Mouse (Mus musculus): ENCODE data around the gene Tmem256.

Gene Tmem256

DNA sequence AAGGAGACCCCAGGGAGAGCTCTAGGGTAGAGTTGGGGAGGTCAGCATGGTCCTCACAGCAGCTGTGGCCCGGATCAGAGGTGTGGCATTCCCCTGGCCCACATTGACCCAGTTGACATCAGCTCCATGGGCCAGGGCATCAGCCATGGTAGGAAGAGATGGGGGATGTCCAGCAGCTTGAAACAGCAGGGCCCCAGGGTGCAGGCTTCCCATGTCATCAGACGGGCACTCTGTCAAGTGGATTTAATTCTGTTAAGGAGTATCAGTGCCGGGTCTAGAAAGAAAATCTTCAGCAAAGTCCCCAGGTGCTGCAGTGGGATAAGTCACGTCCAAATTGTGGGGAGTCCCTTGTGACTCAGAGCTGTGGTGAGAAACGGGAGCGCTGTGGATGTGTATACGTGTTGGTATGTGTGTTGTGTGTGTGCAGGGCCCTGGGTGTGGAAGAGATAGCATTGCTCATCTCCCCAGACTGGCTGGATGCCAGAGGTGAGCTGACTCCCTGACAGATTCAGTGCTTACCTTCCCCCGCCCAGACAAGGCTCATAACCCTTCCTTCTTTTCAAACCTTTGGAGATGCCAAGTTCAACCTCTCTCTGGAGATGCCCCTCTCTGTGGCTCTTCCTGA is 45.3 kb downstream of the Tmem256 start:
- DNase-seq (ENCODE audit: low spot score): no peak

DNA sequence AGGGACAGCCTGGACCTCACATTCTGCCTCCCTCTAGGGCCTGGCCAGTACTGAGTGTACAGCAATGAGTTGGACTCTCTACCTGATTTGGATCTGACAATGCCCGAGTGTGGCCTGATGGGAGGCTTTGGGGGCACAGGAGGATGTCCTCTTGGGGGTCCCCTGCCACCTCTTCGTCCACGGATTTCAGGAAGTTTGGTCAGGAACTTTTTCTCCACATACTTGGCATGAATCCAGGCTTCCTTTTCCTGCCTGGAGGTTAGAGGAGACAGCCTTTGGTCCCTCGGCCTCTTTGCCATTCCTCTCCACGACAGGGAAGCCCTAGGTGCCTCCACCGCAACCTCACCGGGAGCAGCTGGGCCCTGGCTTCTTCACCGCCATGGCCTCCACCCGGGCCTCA is 45.9 kb downstream of the Tmem256 start:
- DNase-seq (ENCODE audit: low spot score): no peak

DNA sequence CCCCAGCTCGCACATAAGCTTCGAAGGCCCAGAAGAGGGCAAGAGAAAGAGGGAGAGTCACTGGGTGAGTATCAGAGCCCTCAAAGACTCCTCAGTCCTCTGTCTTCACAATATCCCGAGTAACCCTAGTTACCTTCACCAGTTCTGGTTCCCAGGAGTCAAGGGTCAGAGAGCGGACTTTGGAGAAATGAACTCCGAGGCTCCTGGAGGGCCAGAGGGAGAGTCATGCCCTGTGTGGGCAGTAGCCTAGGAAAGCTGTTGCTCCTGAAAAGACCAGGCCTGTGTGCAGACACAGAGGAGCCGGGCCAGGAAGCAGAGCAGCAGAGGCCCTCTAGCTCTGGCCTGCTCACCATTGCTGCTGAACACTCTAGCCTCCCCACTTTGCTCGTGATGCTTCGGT is 46.3 kb downstream of the Tmem256 start:
- no peak for DNase-seq (ENCODE audit: low spot score)

DNA sequence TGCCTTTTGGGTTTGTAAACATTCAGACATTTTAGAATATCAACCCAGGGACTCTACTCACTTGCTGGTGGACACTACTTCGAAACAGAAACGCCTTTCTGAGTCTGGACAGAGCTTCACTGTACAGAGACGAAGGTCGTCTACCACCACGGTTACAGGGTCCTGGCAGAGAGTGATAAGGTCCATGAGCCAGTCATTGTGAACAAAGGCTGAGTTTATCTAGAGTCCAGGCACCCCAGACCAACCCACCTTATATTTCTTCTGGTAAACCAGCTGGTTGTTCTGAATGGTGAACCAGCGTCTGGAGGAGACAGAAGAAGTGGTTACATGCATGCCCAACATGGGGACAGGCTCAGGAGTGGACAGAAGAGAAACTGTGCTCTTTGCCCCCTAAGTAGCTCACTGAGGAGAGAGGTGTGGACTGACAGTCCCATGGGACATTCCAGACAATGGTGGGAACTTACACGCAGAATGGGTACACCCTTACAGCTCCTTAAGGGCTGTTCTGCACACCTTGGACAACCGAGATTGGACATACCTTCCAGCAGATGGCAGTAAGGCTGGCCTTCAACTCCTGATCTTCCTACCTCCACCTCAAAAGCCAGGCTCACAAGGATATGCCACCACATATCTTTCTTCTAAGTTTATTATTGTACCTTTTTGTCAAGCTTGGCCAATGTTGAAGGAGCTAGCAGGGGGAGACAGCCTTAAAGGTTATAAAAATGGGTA is 48.8 kb downstream of the Tmem256 start:
- DNase-seq (ENCODE audit: low spot score): no peak

All from T-cell, adult 2 months (primary cell).